In genomic region chr14:37135671-37136070, GRCm38 (mm10) we compare ENCODE assay signal across 8 mouse cellular contexts. TPM values are rescaled to one million over a fixed set of nuclear protein-coding genes. Genes with fewer than 3 reads are reported as not detected.
DNase-seq lines count a peak whose midpoint lies in the region; ATAC-seq and TF ChIP-seq lines count a peak whose summit lies in the region.

No protein-coding gene starts in this region.

- peak overlapping the region; percentile 21; the same call in 1 of the 2 replicates for H3K9ac ChIP-seq in kidney, embryonic 15.5 days
- H3K9ac ChIP-seq in hindbrain, postnatal 0 days (replicated peaks; ENCODE audit: low read length) = peak overlapping the region; percentile 89
- peak overlapping the region; percentile 43; the same call in 1 of the 2 replicates for H3K9ac ChIP-seq in midbrain, embryonic 15.5 days

- 0 out of 2 replicates have a peak, but pooled peaks have one; percentile 37 for ATAC-seq in kidney, embryonic 15.5 days (replicated peaks; ENCODE audit: low FRiP score)
- ATAC-seq in hindbrain, postnatal 0 days = no peak
- peak; percentile 68 for ATAC-seq in midbrain, embryonic 15.5 days (replicated peaks)

- no peaks in the 10 kb centered on the region for H3K27me3 ChIP-seq in kidney, embryonic 15.5 days
- no peaks in the 10 kb centered on the region for H3K27me3 ChIP-seq in hindbrain, postnatal 0 days (ENCODE audit: insufficient read depth, low read length)
- no peaks in the 10 kb centered on the region for H3K27me3 ChIP-seq in midbrain, embryonic 15.5 days (replicated peaks)

- peak overlapping the region; percentile 61 for H3K4me2 ChIP-seq in kidney, embryonic 15.5 days
- peak overlapping the region; percentile 71 for H3K4me2 ChIP-seq in hindbrain, postnatal 0 days (ENCODE audit: low read depth, low read length)
- peak overlapping the region; percentile 67 for H3K4me2 ChIP-seq in midbrain, embryonic 15.5 days

- peaks cover 8% of the 10 kb centered on the region for H3K4me1 ChIP-seq in kidney, embryonic 15.5 days
- no peaks in the 10 kb centered on the region for H3K4me1 ChIP-seq in brown adipose tissue, adult 24 weeks (ENCODE audit: control insufficient read depth, insufficient read depth, insufficient read length, low read length)
- 0 out of 2 replicates have a peak, but pooled peaks cover 3% of the 10 kb centered on the region for H3K4me1 ChIP-seq in hindbrain, postnatal 0 days (ENCODE audit: insufficient read depth, low read length)
- H3K4me1 ChIP-seq in midbrain, embryonic 15.5 days = peaks cover 13% of the 10 kb centered on the region

- no peak for TF ChIP-seq CTCF in hindbrain, postnatal 0 days (IDR thresholded peaks at IDR 0.05; ENCODE audit: low read depth)

- H3K36me3 ChIP-seq in kidney, embryonic 15.5 days = peaks cover 24% of the 10 kb centered on the region
- H3K36me3 ChIP-seq in hindbrain, postnatal 0 days (ENCODE audit: insufficient read depth, low read length) = peaks cover 14% of the 10 kb centered on the region; the same call in 1 of the 2 replicates
- peaks cover 14% of the 10 kb centered on the region for H3K36me3 ChIP-seq in midbrain, embryonic 15.5 days (replicated peaks)

- no peak for DNase-seq in kidney, adult 11 months
- DNase-seq in hindbrain, postnatal 0 days (ENCODE audit: low spot score) = peak; percentile 17
- DNase-seq in embryo, embryonic 9.5 days (ENCODE audit: extremely low spot score) = no peak
- DNase-seq in urinary bladder, postnatal 4 days (ENCODE audit: low spot score in 2 of 2) = no peak
- no peak for DNase-seq in spleen, adult 18-20 months

- H3K9me3 ChIP-seq in kidney, embryonic 15.5 days (replicated peaks) = no peaks in the 10 kb centered on the region
- H3K9me3 ChIP-seq in hindbrain, postnatal 0 days (ENCODE audit: low read length) = no peaks in the 10 kb centered on the region
- no peaks in the 10 kb centered on the region for H3K9me3 ChIP-seq in midbrain, embryonic 15.5 days

- 0 out of 2 replicates have a peak overlapping the region, but pooled peaks have one; percentile 7 for H3K27ac ChIP-seq in kidney, embryonic 15.5 days
- peak overlapping the region; percentile 64; the same call in 1 of the 2 replicates for H3K27ac ChIP-seq in brown adipose tissue, adult 24 weeks (replicated peaks; ENCODE audit: low read depth, low read length)
- H3K27ac ChIP-seq in hindbrain, postnatal 0 days = peak overlapping the region; percentile 34; the same call in 1 of the 2 replicates
- H3K27ac ChIP-seq in midbrain, embryonic 15.5 days = peak overlapping the region; percentile 84

- H3K4me3 ChIP-seq in kidney, embryonic 15.5 days (replicated peaks) = peak overlapping the region; percentile 96
- H3K4me3 ChIP-seq in brown adipose tissue, adult 24 weeks (ENCODE audit: insufficient read depth, low read depth, low read length) = peak overlapping the region; percentile 72
- H3K4me3 ChIP-seq in hindbrain, postnatal 0 days (ENCODE audit: low read length) = peak overlapping the region; percentile 90
- H3K4me3 ChIP-seq in midbrain, embryonic 15.5 days = peak overlapping the region; percentile 99

- 3% methylated on average over 10 of the region's 10 CpGs for WGBS in kidney, embryonic 15.5 days
- 2% methylated on average over 10 of the region's 10 CpGs for WGBS in hindbrain, postnatal 0 days
- WGBS in midbrain, embryonic 15.5 days = under 1% methylated on average over 10 of the region's 10 CpGs

RNA-seq across cellular contexts. Expression of gene Ghitm, which starts 0.6 kb away (rescaled TPM):
- polyA plus RNA-seq in kidney, embryonic 15.5 days (2015; fragmentation: Nextera tagmentation; extraction: Ambion mirVana) = 229 TPM in 2 replicates
- polyA plus RNA-seq in brown adipose tissue, adult 24 weeks (2012; ENCODE audit: insufficient read depth, insufficient read length, missing spikeins) = 1,037 and 1,094 TPM in 2 replicates
- 86.5 and 103 TPM in 2 replicates for total RNA-seq in hindbrain, postnatal 0 days (2014; rRNA removed)
- polyA plus RNA-seq in hindbrain, postnatal 0 days (2015; fragmentation: Nextera tagmentation; extraction: Ambion mirVana) = 237 and 241 TPM in 2 replicates
- 184 TPM in 2 replicates for polyA plus RNA-seq in midbrain, embryonic 15.5 days (2015; fragmentation: Nextera tagmentation; extraction: Ambion mirVana)

RNA-seq across cellular contexts. Expression of gene 2610528A11Rik, which starts 21.8 kb away (rescaled TPM):
- 0.71 and 3.1 TPM in 2 replicates for polyA plus RNA-seq in kidney, embryonic 15.5 days (2015; fragmentation: Nextera tagmentation; extraction: Ambion mirVana)
- 2.2 TPM in 1 of 2 replicates, not detected in the other for polyA plus RNA-seq in brown adipose tissue, adult 24 weeks (2012; ENCODE audit: insufficient read depth, insufficient read length, missing spikeins)
- total RNA-seq in hindbrain, postnatal 0 days (2014; rRNA removed) = not detected in 2 replicates
- polyA plus RNA-seq in hindbrain, postnatal 0 days (2015; fragmentation: Nextera tagmentation; extraction: Ambion mirVana) = 0.66 and 0.73 TPM in 2 replicates
- not detected in 2 replicates for polyA plus RNA-seq in midbrain, embryonic 15.5 days (2015; fragmentation: Nextera tagmentation; extraction: Ambion mirVana)

RNA-seq across cellular contexts. Expression of gene Cdhr1, which starts 37.5 kb away (rescaled TPM):
- polyA plus RNA-seq in kidney, embryonic 15.5 days (2015; fragmentation: Nextera tagmentation; extraction: Ambion mirVana) = 2.7 and 3.1 TPM in 2 replicates
- not detected in 2 replicates for polyA plus RNA-seq in brown adipose tissue, adult 24 weeks (2012; ENCODE audit: insufficient read depth, insufficient read length, missing spikeins)
- 7.4 and 8.0 TPM in 2 replicates for total RNA-seq in hindbrain, postnatal 0 days (2014; rRNA removed)
- polyA plus RNA-seq in hindbrain, postnatal 0 days (2015; fragmentation: Nextera tagmentation; extraction: Ambion mirVana) = 6.0 and 6.6 TPM in 2 replicates
- polyA plus RNA-seq in midbrain, embryonic 15.5 days (2015; fragmentation: Nextera tagmentation; extraction: Ambion mirVana) = 2.3 and 2.6 TPM in 2 replicates

Comparison
In these comparisons a context has a peak if more than half of its experiments do, and no peak if none do; other contexts are left out.
1. H3K27ac ChIP-seq: peak in every context shown above with its lines; median percentile 84 in midbrain, embryonic 15.5 days; 64 in brown adipose tissue, adult 24 weeks; 34 in hindbrain, postnatal 0 days; 7 in kidney, embryonic 15.5 days.
2. H3K9ac ChIP-seq: peak in every context shown above with its lines; median percentile 89 in hindbrain, postnatal 0 days; 43 in midbrain, embryonic 15.5 days; 21 in kidney, embryonic 15.5 days.